Mouse (Mus musculus) heart, embryonic 14.5 days (tissue): ENCODE results near the gene Suco. TPM values are rescaled to one million over a fixed set of nuclear protein-coding genes. Genes with fewer than 3 reads are reported as not detected.

Experiments
- ATAC-seq: fragments of 200-750 bp; cut with Nextera tagmentation; 2 replicates; pipeline ENCODE4 v1.8.0; 2017; ENCODE audit warnings: low read depth, moderate TSS enrichment; ENCODE audit not compliant: insufficient number of reproducible peaks, insufficient read depth, low FRiP score
- H3K27ac ChIP-seq, 2 experiments: fragments of 200-500 bp in 1 of 2; fragments of 300-500 bp in 1 of 2; sonication (generic) in 1 of 2; replicated peaks in 1 of 2; 2 replicates each; pipeline ENCODE4 v1.5.1; 2012 to 2014; ENCODE audit warnings: low read depth in 2 of 2, low read length in 2 of 2, control low read depth in 1 of 2, mild to moderate bottlenecking in 1 of 2, mixed read lengths in 1 of 2; ENCODE audit not compliant: control insufficient read depth in 1 of 2, insufficient read depth in 1 of 2
- H3K27me3 ChIP-seq: fragments of 300-500 bp; sonication (generic); 2 replicates; pipeline ENCODE4 v1.6.1; 2014; ENCODE audit warnings: mild to moderate bottlenecking, low read length, control low read depth; ENCODE audit not compliant: control insufficient read depth, insufficient read depth
- H3K36me3 ChIP-seq: fragments of 300-500 bp; sonication (generic); 2 replicates; pipeline ENCODE4 v1.6.1; 2014; ENCODE audit warnings: mild to moderate bottlenecking, control low read depth, low read length, mixed read lengths; ENCODE audit not compliant: control insufficient read depth, insufficient read depth
- H3K4me1 ChIP-seq, 2 experiments: fragments of 200-500 bp in 1 of 2; fragments of 300-500 bp in 1 of 2; sonication (generic) in 1 of 2; 2 replicates each; pipeline ENCODE4 v1.6.1; 2012 to 2014; ENCODE audit warnings: low read length in 2 of 2, control low read depth in 1 of 2, mixed read lengths in 1 of 2; ENCODE audit not compliant: control insufficient read depth in 2 of 2, insufficient read depth in 2 of 2
- H3K4me2 ChIP-seq: fragments of 300-500 bp; sonication (generic); 2 replicates; pipeline ENCODE4 v1.6.1; 2014; ENCODE audit warnings: mild to moderate bottlenecking, low read length
- H3K4me3 ChIP-seq, 2 experiments: fragments of 200-500 bp in 1 of 2; fragments of 300-500 bp in 1 of 2; sonication (generic) in 1 of 2; 2 replicates each; pipeline ENCODE4 v1.5.1; 2012 to 2014; ENCODE audit warnings: low read length in 2 of 2, mild to moderate bottlenecking in 2 of 2, control low read depth in 1 of 2, low read depth in 1 of 2, moderate library complexity in 1 of 2; ENCODE audit not compliant: control insufficient read depth in 1 of 2, insufficient read depth in 1 of 2
- H3K9ac ChIP-seq: fragments of 300-500 bp; sonication (generic); 2 replicates; pipeline ENCODE4 v1.6.1; 2014; ENCODE audit warnings: mild to moderate bottlenecking, low read length
- H3K9me3 ChIP-seq: fragments of 300-500 bp; sonication (generic); 2 replicates; pipeline ENCODE4 v1.6.1; 2016; ENCODE audit warnings: low read length, control low read depth; ENCODE audit not compliant: control insufficient read depth
- WGBS: fragments of 180-500 bp; shearing (Covaris S2); extraction: QIAGEN DNeasy Blood & Tissue Kit; methylation state at CpG from one replicate; pipeline ENCODE4 v1.1.7; 2014; 5-methylcytosine and 5-hydroxymethylcytosine counted together
- polyA plus RNA-seq: library from polyadenylated mRNA; unstranded; fragments of >200 nt; fragmentation: Nextera tagmentation; extraction: Ambion mirVana; gene quantifications from 2 replicates; pipeline ENCODE4 v1.2.1, GENCODE M21; 2014

Gene Suco
- polyA plus RNA-seq, 1 experiment from 2014 or later = 19.2 TPM

DNA sequence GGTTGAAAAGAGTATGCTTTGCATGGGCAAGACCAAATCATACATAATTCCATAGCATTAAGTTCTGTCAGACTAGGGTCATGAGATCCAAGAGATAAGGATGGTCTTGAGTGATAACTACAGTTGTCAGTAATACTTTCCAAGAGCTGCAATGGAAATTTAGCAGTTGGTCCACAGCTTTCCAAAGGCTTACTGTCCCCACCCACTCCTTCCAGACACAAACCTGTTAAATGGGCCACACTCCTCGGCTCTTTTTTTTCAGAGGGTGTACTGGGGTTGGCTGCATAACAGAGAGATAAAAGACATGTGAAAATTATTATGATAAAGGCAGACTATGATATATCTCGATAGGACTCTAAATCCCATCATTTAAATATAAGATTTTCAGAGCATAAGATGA is 93.8 kb downstream of the Suco start:
- Histone ChIP-seq H3K27ac (no peak overlapping the region), H3K4me2 (no peak overlapping the region), H3K27me3 (no peaks in the 10 kb centered on the region), H3K9ac (no peak overlapping the region), H3K9me3 (no peaks in the 10 kb centered on the region), H3K36me3 (no peaks in the 10 kb centered on the region), H3K4me3 (no peak overlapping the region), H3K4me1 (no peaks in the 10 kb centered on the region)
- WGBS = 72% methylated on average over 2 of the region's 2 CpGs
- no peak for ATAC-seq

DNA sequence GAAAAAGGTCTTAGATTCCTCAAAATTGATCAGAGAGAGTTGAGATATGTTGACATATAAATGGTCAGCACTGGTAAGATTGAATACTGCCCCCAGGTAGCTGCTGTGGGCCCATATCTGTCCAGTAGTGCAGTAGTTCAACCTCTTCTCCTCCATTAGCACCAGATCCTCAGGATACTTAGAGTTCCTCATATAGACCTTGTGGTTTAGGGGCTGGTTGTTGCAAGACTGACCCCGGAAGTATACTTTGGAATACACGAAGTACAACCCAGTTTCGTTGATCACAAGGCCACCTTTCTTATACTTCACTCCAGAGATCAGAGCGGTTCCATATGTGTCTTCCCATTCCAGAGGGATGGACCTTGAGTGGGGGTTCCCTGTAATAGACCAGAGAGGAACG is 94.9 kb downstream of the Suco start:
- Histone ChIP-seq H3K9me3 (no peaks in the 10 kb centered on the region), H3K4me1 (no peaks in the 10 kb centered on the region), H3K27ac (no peak overlapping the region), H3K27me3 (no peaks in the 10 kb centered on the region), H3K36me3 (no peaks in the 10 kb centered on the region), H3K4me3 (no peak overlapping the region), H3K9ac (no peak overlapping the region), H3K4me2 (no peak overlapping the region)
- no peak for ATAC-seq
- 82% methylated on average over 5 of the region's 5 CpGs for WGBS

DNA sequence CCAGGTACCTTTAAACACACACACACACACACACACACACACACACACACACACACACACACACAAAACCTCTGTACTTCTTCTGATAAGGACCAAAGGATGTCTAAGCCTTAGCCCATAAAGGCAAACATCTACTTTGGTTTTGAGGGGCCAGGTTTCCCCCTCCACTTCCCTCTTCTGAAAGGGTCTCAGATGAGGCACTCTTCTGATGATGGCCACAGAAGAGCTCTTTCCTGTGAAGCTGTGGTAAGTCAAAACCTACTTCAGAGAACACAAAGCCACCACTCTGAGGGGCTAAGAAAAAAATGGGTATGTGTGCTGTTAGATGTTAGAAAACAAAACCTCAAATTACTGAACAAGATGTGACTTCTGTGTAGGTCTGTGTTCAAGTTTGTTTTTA is 97.4 kb downstream of the Suco start:
- Histone ChIP-seq H3K36me3 (no peaks in the 10 kb centered on the region), H3K4me1 (no peaks in the 10 kb centered on the region), H3K27me3 (no peaks in the 10 kb centered on the region), H3K9ac (no peak overlapping the region), H3K4me3 (no peak overlapping the region), H3K27ac (no peak overlapping the region), H3K4me2 (no peak overlapping the region), H3K9me3 (no peaks in the 10 kb centered on the region)
- ATAC-seq = no peak

DNA sequence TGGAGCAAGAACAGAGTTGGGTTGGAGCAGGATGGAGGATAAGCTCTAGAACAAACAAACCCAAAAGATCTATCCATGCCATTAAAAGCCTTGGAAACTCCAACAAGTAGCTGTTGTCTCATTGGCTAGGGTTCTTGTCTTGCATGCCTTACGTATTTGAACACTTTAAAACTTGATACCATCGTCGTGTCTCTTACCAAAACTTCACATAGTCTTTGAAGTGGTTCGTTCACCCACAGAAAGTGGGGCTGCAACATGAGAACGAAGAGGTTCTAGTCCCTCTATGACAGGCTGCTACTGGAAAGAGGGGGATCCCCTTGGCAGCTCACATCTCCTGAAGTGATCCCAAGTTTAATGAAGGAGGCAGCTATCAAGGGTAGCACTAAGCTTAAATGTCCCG is 101.3 kb downstream of the Suco start:
- H3K4me3 ChIP-seq = no peak overlapping the region
- no peak overlapping the region for H3K9ac ChIP-seq
- ATAC-seq = no peak
- 73% methylated on average over 6 of the region's 6 CpGs for WGBS
- H3K27me3 ChIP-seq = no peaks in the 10 kb centered on the region
- no peaks in the 10 kb centered on the region for H3K36me3 ChIP-seq
- H3K27ac ChIP-seq = no peak overlapping the region
- H3K4me1 ChIP-seq = no peaks in the 10 kb centered on the region
- no peaks in the 10 kb centered on the region for H3K9me3 ChIP-seq
- H3K4me2 ChIP-seq = no peak overlapping the region

DNA sequence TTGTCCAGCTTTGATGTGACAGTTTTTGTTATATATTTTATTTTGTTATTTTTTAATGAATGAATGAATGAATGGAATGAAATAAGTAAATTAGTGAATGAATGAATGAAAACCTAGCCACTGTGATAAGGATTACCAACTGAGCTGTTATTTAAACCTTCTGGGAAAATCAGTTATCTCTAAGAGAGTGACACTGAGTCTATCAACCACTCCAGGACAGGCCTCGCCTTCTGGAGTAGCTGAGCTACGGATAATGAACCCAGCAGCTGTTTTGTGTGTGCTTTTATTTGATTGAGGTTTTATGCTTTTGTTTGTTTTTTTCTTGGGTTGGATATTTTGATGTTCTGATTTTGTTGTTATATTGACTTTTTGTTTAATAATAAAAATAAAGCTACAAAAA is 105.2 kb downstream of the Suco start:
- Histone ChIP-seq H3K27ac (no peak overlapping the region), H3K4me3 (no peak overlapping the region), H3K9ac (no peak overlapping the region), H3K4me1 (peaks cover 0 to 3% of the 10 kb centered on the region in 2 experiments; a peak in 2 of 4 replicates), H3K4me2 (no peak overlapping the region), H3K36me3 (no peaks in the 10 kb centered on the region), H3K27me3 (no peaks in the 10 kb centered on the region), H3K9me3 (no peaks in the 10 kb centered on the region)
- no peak for ATAC-seq
- 47% methylated on average over 2 of the region's 2 CpGs for WGBS

DNA sequence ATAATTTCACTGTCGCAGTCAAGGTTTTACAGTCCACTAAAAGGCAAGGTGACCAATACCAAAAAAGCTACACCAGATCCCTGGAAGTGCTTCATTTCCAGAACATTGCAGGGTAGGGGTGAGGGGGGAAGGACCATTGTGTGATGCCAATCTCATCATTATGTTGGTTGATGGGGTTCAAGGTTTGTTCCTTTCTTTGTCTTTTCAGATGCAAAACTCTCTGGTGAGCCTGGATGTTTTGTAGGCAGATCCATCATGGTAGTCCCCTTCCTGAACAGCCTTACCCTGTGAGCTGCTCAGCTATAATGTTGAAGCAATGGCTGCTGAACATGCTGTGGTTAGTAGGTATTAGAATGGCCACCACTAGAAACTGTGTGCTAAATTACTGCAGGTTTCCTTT is 107.2 kb downstream of the Suco start:
- no peak overlapping the region for H3K9ac ChIP-seq
- no peak overlapping the region for H3K27ac ChIP-seq
- H3K36me3 ChIP-seq = no peaks in the 10 kb centered on the region
- no peaks in the 10 kb centered on the region for H3K9me3 ChIP-seq
- 81% methylated on average over 1 of the region's 1 CpGs for WGBS
- no peak overlapping the region for H3K4me3 ChIP-seq
- ATAC-seq = no peak
- H3K4me1 ChIP-seq = peaks cover 0 to 3% of the 10 kb centered on the region in 2 experiments; a peak in 2 of 4 replicates
- no peak overlapping the region for H3K4me2 ChIP-seq
- no peaks in the 10 kb centered on the region for H3K27me3 ChIP-seq

DNA sequence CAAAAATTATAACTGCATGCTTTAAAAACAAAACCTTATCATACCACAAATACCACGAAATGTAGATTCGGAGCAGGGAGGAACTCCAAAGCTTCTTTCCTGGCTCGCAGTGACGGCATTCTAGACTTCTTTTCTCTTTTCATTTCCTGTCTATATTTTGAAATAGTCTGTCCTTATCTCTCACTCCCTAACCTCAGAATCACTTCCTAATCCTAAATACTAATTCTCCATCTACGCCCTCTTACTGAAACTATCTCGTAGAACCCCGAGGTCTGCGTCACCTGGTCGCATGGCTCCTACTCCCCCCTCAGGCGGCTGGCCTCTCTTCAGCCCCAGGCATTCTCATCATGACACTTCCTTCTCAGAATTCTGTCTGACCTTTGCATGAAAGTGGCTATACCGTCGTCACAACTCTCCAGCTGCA is 109.4 kb downstream of the Suco start:
- WGBS = 31% methylated on average over 12 of the region's 12 CpGs
- H3K4me2 ChIP-seq = peak overlapping the region; percentile 40
- no peaks in the 10 kb centered on the region for H3K36me3 ChIP-seq
- H3K9me3 ChIP-seq = no peaks in the 10 kb centered on the region
- H3K4me1 ChIP-seq = peaks cover 0 to 3% of the 10 kb centered on the region in 2 experiments; a peak in 2 of 4 replicates
- ATAC-seq = no peak
- no peaks in the 10 kb centered on the region for H3K27me3 ChIP-seq
- H3K9ac ChIP-seq = no peak overlapping the region
- no peak overlapping the region for H3K27ac ChIP-seq
- peak overlapping the region; percentile 1 to 18; a peak in 2 of 4 replicates for H3K4me3 ChIP-seq

DNA sequence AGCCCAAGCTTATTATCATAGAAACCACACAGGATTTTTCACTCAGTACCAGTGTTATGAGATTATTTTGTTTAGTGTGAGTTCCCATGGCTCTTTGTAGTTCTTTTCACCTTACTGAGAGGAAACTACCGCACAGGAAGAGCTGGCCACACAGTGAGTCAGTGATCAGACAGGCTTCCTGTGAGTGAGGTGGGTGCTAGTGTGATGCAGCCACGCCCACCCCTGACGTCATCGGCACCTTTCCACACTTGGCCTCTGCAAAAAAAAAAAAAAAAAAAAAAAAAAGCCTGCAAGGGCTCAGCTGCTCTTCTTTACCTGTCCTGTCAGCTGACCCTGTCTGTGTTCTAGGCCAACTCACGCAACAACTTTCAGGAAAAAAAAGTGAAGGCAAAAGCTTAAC is 109.8 kb downstream of the Suco start:
- no peak overlapping the region for H3K9ac ChIP-seq
- no peak overlapping the region for H3K27ac ChIP-seq
- H3K4me2 ChIP-seq = peak overlapping the region; percentile 40
- peak overlapping the region; percentile 1 to 18; a peak in 1 of 4 replicates for H3K4me3 ChIP-seq
- no peak for ATAC-seq
- H3K27me3 ChIP-seq = no peaks in the 10 kb centered on the region
- no peaks in the 10 kb centered on the region for H3K36me3 ChIP-seq
- peaks cover 0 to 3% of the 10 kb centered on the region in 2 experiments; a peak in 2 of 4 replicates for H3K4me1 ChIP-seq
- WGBS = 32% methylated on average over 5 of the region's 5 CpGs
- no peaks in the 10 kb centered on the region for H3K9me3 ChIP-seq
